Mouse (Mus musculus) right cerebral cortex, adult 18-20 months (tissue): ENCODE measurements around the gene Med25.

Experiments used
- DNase-seq: peaks from one replicate; pipeline ENCODE4 v3.0.0; 2022; ENCODE audit warnings: mixed read lengths

The Med25 gene

GRCm38 (mm10) chr7:44845006-44845405 is 47.5 kb downstream of the Med25 start:
- no peak for DNase-seq

GRCm38 (mm10) chr7:44841825-44842463 is 50.6 kb downstream of the Med25 start:
- no peak for DNase-seq

- no peak for DNase-seq
Observed at GRCm38 (mm10) chr7:44840426-44840825, 52.1 kb downstream of the Med25 start.

GRCm38 (mm10) chr7:44839491-44840191 is 52.9 kb downstream of the Med25 start:
- peak; percentile 56 for DNase-seq

GRCm38 (mm10) chr7:44839171-44839490 is 53.4 kb downstream of the Med25 start:
- no peak for DNase-seq

- DNase-seq, result no peak
Observed at GRCm38 (mm10) chr7:44838073-44838472, 54.4 kb downstream of the Med25 start.

GRCm38 (mm10) chr7:44836423-44837053 is 56.0 kb downstream of the Med25 start:
- DNase-seq, result no peak

- DNase-seq, result no peak
Observed at GRCm38 (mm10) chr7:44836016-44836404, 56.5 kb downstream of the Med25 start.

GRCm38 (mm10) chr7:44835373-44836015 is 57.0 kb downstream of the Med25 start:
- no peak for DNase-seq

- no peak for DNase-seq
Observed at GRCm38 (mm10) chr7:44832763-44833162, 59.7 kb downstream of the Med25 start.

- no peak for DNase-seq
Observed at GRCm38 (mm10) chr7:44828706-44829105, 63.8 kb downstream of the Med25 start.

- DNase-seq, result no peak
Observed at GRCm38 (mm10) chr7:44826771-44827170, 65.7 kb downstream of the Med25 start.
